Mouse (Mus musculus): Measurements from ENCODE around the gene Vmn2r11.
"Not testable (repeated sequence)": the region's sequence is repeated elsewhere in the genome, so short reads cannot be mapped to it uniquely, and the experiment has no call there.

The Vmn2r11 gene

GRCm38 (mm10) chr5:109059469-109059868 lies at the start of gene Vmn2r11:
TSS of gene Vmn2r11 (minus strand) at chr5:109059569.
- not testable (repeated sequence) for DNase-seq (ENCODE audit: low spot score in 2 of 2)

- not testable (repeated sequence) for DNase-seq (ENCODE audit: low spot score in 2 of 2)
Measured at GRCm38 (mm10) chr5:109097850-109098249, 38.5 kb upstream of the Vmn2r11 start, which contains the start of gene Vmn2r12. TSS of gene Vmn2r12 (minus strand) at chr5:109097950.

GRCm38 (mm10) chr5:109096482-109096881 lies 37.1 kb upstream of the Vmn2r11 start:
- DNase-seq (ENCODE audit: low spot score in 2 of 2): not testable (repeated sequence)

GRCm38 (mm10) chr5:109072016-109072415 lies 12.6 kb upstream of the Vmn2r11 start:
- DNase-seq (ENCODE audit: low spot score in 2 of 2): not testable (repeated sequence)

GRCm38 (mm10) chr5:109055286-109055685 lies 4.1 kb downstream of the Vmn2r11 start:
- no peak for DNase-seq (ENCODE audit: low spot score in 2 of 2)

- no peak for DNase-seq (ENCODE audit: low spot score in 2 of 2)
Measured at GRCm38 (mm10) chr5:109032591-109032990, 26.8 kb downstream of the Vmn2r11 start.

GRCm38 (mm10) chr5:109006427-109006826 lies 52.9 kb downstream of the Vmn2r11 start, which contains the start of gene Vmn2r10:
TSS of gene Vmn2r10 (minus strand) at chr5:109006527.
- DNase-seq (ENCODE audit: low spot score in 2 of 2): not testable (repeated sequence)
